Mouse (Mus musculus) spleen, adult 2 months (tissue): ENCODE results near the gene Gen1. TPM values are rescaled to one million over a fixed set of nuclear protein-coding genes. Genes with fewer than 3 reads are reported as not detected.
A peak's percentile ranks its signal among the peaks of the same experiment; 100 is the strongest.

Experiments used
- DNase-seq, 2 experiments: peaks; one replicate each; pipeline versions ENCODE4 v3.0.0 to v3.0.0-alpha.2; 2012 to 2021; ENCODE audit warnings: low spot score in 2 of 2, low read depth in 1 of 2
- H3K27ac ChIP-seq: fragments of 200-500 bp; 2 replicates; pipeline ENCODE4 v1.5.1; 2012; ENCODE audit warnings: low read length, inconsistent platforms; ENCODE audit not compliant: insufficient read depth
- H3K27me3 ChIP-seq: fragments of 200-500 bp; 2 replicates; pipeline ENCODE4 v1.6.1; 2012; ENCODE audit warnings: mild to moderate bottlenecking, moderate library complexity, low read length, inconsistent platforms; ENCODE audit not compliant: control insufficient read depth, insufficient read depth
- H3K36me3 ChIP-seq: fragments of 200-500 bp; 2 replicates; pipeline ENCODE4 v1.6.1; 2012; ENCODE audit warnings: mild to moderate bottlenecking, low read length, inconsistent platforms; ENCODE audit not compliant: control insufficient read depth, insufficient read depth
- H3K4me1 ChIP-seq: fragments of 200-500 bp; 2 replicates; pipeline ENCODE4 v1.6.1; 2011; ENCODE audit warnings: inconsistent platforms; ENCODE audit not compliant: control insufficient read depth, insufficient read depth, insufficient read length
- H3K4me3 ChIP-seq: fragments of 200-500 bp; 2 replicates; pipeline ENCODE4 v1.5.1; 2011; ENCODE audit warnings: mild to moderate bottlenecking, inconsistent platforms; ENCODE audit not compliant: insufficient read depth, insufficient read length; ENCODE audit errors: extremely low read depth
- CTCF ChIP-seq: fragments of 200-500 bp; IDR thresholded peaks from 2 replicates; pipeline ENCODE4 v1.5.1; 2011; ENCODE audit warnings: mild to moderate bottlenecking, inconsistent platforms; ENCODE audit not compliant: insufficient read depth, insufficient read length, insufficient replicate concordance; ENCODE audit errors: extremely low read depth
- POLR2A ChIP-seq: fragments of 200-500 bp; IDR thresholded peaks from 2 replicates; pipeline ENCODE4 v1.6.1; 2011; ENCODE audit warnings: low read depth, low read length, inconsistent platforms
- WGBS: fragments of 180-500 bp; shearing (Covaris S2); methylation state at CpG from one replicate; pipeline ENCODE4 v1.1.7; 2018; 5-methylcytosine and 5-hydroxymethylcytosine counted together
- polyA plus RNA-seq: library from polyadenylated mRNA; depleted of rRNA; stranded (reverse); fragments of >200 nt; gene quantifications from 2 replicates; pipeline ENCODE4 v1.2.3, GENCODE M21; 2012

The Gen1 gene
- polyA plus RNA-seq, 1 experiment = 0.28 TPM

DNA sequence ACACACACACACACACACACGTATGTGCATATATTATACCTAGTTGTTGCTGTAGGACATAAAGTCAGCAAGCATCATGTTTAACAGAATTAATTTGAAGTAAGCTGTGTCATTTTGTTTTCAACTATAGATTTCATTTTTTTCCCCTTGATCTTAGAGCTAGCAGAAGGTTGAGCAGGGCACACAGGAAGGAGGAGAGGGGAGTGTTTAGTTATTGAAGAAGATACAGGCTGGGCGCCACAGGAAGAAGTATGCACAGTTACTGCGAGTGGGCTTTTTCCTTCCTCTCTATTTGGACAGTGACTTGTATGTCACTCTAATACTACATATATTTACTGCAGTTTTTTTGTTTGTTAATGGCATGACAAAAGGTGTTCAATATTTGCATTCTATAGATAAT, 14.3 kb upstream of the Gen1 start:
- Histone ChIP-seq H3K4me3 (no peak overlapping the region), H3K27ac (no peak overlapping the region), H3K4me1 (peaks cover 6% of the 10 kb centered on the region; the same call in 1 of the 2 replicates), H3K36me3 (peaks cover 20% of the 10 kb centered on the region; the same call in 1 of the 2 replicates), H3K27me3 (no peaks in the 10 kb centered on the region)
- DNase-seq = no peak
- TF ChIP-seq POLR2A (no peak), CTCF (no peak)
- WGBS = 83% methylated on average over 3 of the region's 3 CpGs

DNA sequence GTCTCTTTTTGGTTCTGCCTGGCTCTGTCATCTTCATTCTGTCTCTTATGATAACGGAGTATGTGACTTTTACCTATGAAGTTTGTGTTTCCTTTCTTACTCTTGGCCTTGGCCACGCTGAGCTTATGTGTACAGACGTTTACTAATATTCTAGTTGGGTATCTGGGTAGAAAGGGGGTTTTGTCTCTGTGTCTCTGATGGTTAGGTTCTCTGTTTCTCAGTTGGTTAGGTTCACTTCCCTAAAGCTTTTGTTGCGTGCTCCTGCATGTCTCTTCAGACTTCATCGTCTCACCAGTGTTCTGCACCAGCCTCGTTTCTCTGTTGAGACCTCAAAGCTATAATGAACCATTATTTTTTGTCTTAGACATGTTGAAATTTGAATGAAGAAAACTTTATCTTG, 11.6 kb upstream of the Gen1 start:
- H3K4me1 ChIP-seq = peaks cover 6% of the 10 kb centered on the region
- WGBS = 47% methylated on average over 6 of the region's 6 CpGs
- TF ChIP-seq POLR2A = no peak
- TF ChIP-seq CTCF = no peak
- H3K36me3 ChIP-seq = peaks cover 19% of the 10 kb centered on the region
- peak in 1 of 2 experiments; percentile 32 for DNase-seq
- peak overlapping the region; percentile 63; the same call in 1 of the 2 replicates for H3K27ac ChIP-seq
- no peaks in the 10 kb centered on the region for H3K27me3 ChIP-seq
- no peak overlapping the region for H3K4me3 ChIP-seq

DNA sequence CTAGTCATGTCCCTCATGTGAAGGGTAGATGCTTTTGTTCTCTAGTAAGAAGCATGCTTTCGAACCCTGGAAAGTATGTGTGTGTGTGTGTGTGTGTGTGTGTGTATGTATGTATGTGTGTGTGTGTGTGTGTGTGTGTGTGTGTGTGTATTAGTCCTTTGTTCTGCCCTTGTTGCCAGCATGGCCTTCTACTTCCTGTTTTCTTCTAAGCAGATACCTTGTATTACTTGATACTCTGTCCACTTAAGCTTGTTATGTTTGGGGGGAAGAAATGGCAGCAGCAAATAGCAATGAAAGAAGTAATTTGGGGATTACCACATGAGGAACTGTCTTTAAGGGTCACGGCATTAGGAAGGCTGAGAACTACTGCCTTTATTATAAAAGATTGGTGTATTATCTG, 11.0 kb upstream of the Gen1 start:
- DNase-seq = peak in 1 of 2 experiments; percentile 23
- Histone ChIP-seq H3K4me1 (peaks cover 6% of the 10 kb centered on the region), H3K27ac (peak overlapping the region; percentile 70), H3K4me3 (no peak overlapping the region), H3K36me3 (peaks cover 20% of the 10 kb centered on the region), H3K27me3 (no peaks in the 10 kb centered on the region)
- 62% methylated on average over 2 of the region's 2 CpGs for WGBS
- TF ChIP-seq POLR2A = no peak
- TF ChIP-seq CTCF = no peak

DNA sequence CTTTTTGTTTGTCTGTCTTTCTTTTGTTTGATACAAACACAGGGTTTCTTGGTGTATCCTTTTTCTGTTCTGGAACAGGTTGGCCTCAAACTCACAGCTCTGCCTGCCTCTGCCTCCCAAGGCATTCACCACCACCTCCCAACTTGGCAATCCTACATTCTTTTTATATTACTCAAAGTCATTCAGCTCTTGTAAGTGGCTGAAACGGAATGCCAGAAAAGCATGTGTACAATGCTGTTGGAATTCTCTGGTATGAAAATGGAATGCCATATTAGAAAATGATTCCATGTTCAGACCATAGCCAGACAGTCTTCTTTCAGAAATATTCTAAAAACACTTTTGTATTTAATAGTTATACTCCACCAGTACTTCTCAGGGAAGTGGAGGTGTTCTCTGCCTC, 7.6 kb upstream of the Gen1 start:
- Histone ChIP-seq H3K4me1 (peaks cover 10% of the 10 kb centered on the region), H3K4me3 (no peak overlapping the region), H3K27ac (no peak overlapping the region), H3K36me3 (peaks cover 9% of the 10 kb centered on the region), H3K27me3 (no peaks in the 10 kb centered on the region)
- TF ChIP-seq CTCF (no peak), POLR2A (no peak)
- 85% methylated on average over 1 of the region's 1 CpGs for WGBS
- DNase-seq = no peak

DNA sequence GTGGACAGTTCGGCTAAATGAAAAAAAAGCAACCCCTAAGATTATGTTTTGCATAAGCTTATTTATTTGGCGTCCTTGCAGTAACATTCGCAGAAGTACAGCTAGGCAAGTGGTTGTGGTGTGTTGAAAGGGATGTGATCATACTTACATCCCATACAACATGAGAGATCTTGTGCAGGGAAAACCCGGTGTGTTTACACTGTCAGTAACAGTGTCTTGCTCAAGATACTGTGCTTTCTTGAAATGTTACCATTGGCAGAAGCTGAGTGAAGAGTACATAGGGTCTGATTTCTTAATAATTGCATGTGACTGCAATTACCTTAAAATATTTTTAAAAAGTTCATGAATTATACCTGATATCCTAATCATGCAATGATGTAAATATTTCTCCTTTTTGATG, 7.0 kb upstream of the Gen1 start:
- Histone ChIP-seq H3K36me3 (peaks cover 9% of the 10 kb centered on the region), H3K4me1 (peaks cover 9% of the 10 kb centered on the region), H3K27ac (no peak overlapping the region), H3K27me3 (no peaks in the 10 kb centered on the region), H3K4me3 (no peak overlapping the region)
- no peak for DNase-seq
- TF ChIP-seq CTCF (no peak), POLR2A (no peak)
- WGBS = 96% methylated on average over 4 of the region's 4 CpGs

DNA sequence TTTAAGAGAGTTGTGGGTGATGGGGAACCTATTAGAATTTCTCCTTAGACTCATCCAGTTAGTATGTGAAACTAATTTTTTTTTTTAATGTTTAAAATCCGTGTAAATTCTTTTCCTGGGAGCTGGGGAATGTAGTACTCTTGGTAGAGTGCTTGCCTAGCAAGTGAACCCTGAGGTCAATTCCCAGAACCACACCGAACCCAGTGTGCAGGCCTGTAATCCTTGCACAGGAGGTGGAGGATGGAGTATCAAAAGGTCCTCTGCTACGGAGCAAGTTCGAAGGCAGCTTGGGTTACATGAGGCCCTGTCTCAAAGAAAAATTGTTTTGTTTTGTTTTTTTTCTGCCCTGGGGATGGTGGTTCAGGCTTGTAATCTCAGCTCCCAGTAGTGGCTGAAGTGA, 1.4 kb upstream of the Gen1 start:
- no peak for DNase-seq
- Histone ChIP-seq H3K4me3 (peak overlapping the region; percentile 96), H3K27ac (no peak overlapping the region), H3K27me3 (no peaks in the 10 kb centered on the region), H3K36me3 (peaks cover 3% of the 10 kb centered on the region), H3K4me1 (peaks cover 6% of the 10 kb centered on the region)
- no peak for TF ChIP-seq CTCF
- no peak for TF ChIP-seq POLR2A
- 13% methylated on average over 4 of the region's 4 CpGs for WGBS

DNA sequence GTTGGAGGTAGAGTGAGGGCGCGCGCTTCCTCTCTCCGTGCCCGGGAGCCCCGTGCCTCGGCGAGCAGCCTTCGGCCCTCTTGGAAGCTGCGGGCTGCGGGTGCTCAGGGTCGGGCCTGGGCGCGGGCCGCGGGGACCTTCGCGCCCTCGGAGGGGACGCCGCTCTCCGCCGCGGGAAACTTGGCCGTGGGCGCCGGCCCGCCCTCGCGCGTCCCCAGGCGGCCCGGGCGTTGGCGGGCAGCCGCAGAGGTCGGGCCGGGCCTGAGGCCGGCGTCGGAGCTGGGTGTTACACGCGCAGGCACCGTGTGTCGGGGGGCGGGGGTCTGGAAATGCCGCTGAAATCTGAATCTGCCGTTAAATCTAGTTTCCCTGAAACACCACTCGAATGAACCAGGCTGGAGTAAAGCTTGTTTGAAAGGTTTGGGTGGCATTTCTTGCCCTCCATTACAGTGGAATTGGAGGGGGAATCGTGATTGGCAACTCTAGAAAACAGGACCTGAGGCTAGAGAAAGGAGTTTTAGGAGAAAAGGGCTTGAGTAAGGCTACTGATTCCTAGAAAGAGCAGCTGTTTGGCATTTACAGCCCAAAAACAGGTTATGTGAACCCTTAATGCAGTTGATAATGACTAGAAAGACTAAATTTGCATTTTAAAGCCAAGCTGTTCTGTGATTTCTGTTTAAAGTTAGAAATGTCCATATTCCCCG, 833 bp upstream of the Gen1 start:
- no peak for DNase-seq
- 0 out of 2 replicates have a peak, but pooled peaks cover 1% of the 10 kb centered on the region for H3K36me3 ChIP-seq
- WGBS = under 1% methylated on average over 44 of the region's 51 CpGs
- TF ChIP-seq POLR2A (no peak), CTCF (no peak)
- H3K27me3 ChIP-seq = no peaks in the 10 kb centered on the region
- H3K4me3 ChIP-seq = peak overlapping the region; percentile 96
- peak overlapping the region; percentile 97 for H3K27ac ChIP-seq
- H3K4me1 ChIP-seq = peaks cover 6% of the 10 kb centered on the region
